Mouse (Mus musculus) forebrain, embryonic 14.5 days (tissue): Measurements from ENCODE around the gene Mrps16. TPM values are rescaled to one million over a fixed set of nuclear protein-coding genes. Genes with fewer than 3 reads are reported as not detected.

Experiments
- ATAC-seq: fragments of 200-750 bp; cut with Nextera tagmentation; 2 replicates; pipeline ENCODE4 v1.8.0; 2017; ENCODE audit warnings: mild to moderate bottlenecking, moderate library complexity
- DNase-seq: peaks from one replicate; pipeline ENCODE4 v3.0.0-alpha.2; 2015; ENCODE audit warnings: low spot score
- H3K27ac ChIP-seq: fragments of 300-500 bp; sonication (generic); 2 replicates; pipeline ENCODE4 v1.5.1; 2014; ENCODE audit warnings: low read depth, mild to moderate bottlenecking, control low read depth, low read length, moderate library complexity
- H3K27me3 ChIP-seq: fragments of 300-500 bp; sonication (generic); replicated peaks from 2 replicates; pipeline ENCODE4 v1.6.1; 2014; ENCODE audit warnings: low read length, control low read depth, mixed read lengths; ENCODE audit not compliant: control insufficient read depth, insufficient read depth
- H3K36me3 ChIP-seq: fragments of 300-500 bp; sonication (generic); 2 replicates; pipeline ENCODE4 v1.6.1; 2014; ENCODE audit warnings: low read length, control low read depth; ENCODE audit not compliant: control insufficient read depth, insufficient read depth
- H3K4me1 ChIP-seq: fragments of 300-500 bp; sonication (generic); 2 replicates; pipeline ENCODE4 v1.6.1; 2014; ENCODE audit warnings: antibody characterized with exemption, low read length, control low read depth; ENCODE audit not compliant: control insufficient read depth, insufficient read depth
- H3K4me2 ChIP-seq: fragments of 300-500 bp; sonication (generic); 2 replicates; pipeline ENCODE4 v1.6.1; 2014; ENCODE audit warnings: mild to moderate bottlenecking, control low read depth, low read length
- H3K4me3 ChIP-seq: fragments of 300-500 bp; sonication (generic); 2 replicates; pipeline ENCODE4 v1.5.1; 2014; ENCODE audit warnings: low read depth, low read length, control low read depth
- H3K9ac ChIP-seq: fragments of 300-500 bp; sonication (generic); 2 replicates; pipeline ENCODE4 v1.6.1; 2014; ENCODE audit warnings: mild to moderate bottlenecking, low read length, control low read depth, moderate library complexity
- H3K9me3 ChIP-seq: fragments of 300-500 bp; sonication (generic); replicated peaks from 2 replicates; pipeline ENCODE4 v1.6.1; 2016; ENCODE audit warnings: low read length, control low read depth, mixed read lengths; ENCODE audit not compliant: control insufficient read depth
- WGBS: fragments of 180-500 bp; shearing (Covaris S2); extraction: QIAGEN DNeasy Blood & Tissue Kit; methylation state at CpG from one replicate; pipeline ENCODE4 v1.1.7; 2014; 5-methylcytosine and 5-hydroxymethylcytosine counted together
- polyA plus RNA-seq: library from polyadenylated mRNA; unstranded; fragments of >200 nt; fragmentation: Nextera tagmentation; extraction: Ambion mirVana; gene quantifications from 2 replicates; pipeline ENCODE4 v1.2.1, GENCODE M21; 2014

Mrps16 gene
- polyA plus RNA-seq, 1 experiment from 2014 or later = 72.3 TPM

DNA sequence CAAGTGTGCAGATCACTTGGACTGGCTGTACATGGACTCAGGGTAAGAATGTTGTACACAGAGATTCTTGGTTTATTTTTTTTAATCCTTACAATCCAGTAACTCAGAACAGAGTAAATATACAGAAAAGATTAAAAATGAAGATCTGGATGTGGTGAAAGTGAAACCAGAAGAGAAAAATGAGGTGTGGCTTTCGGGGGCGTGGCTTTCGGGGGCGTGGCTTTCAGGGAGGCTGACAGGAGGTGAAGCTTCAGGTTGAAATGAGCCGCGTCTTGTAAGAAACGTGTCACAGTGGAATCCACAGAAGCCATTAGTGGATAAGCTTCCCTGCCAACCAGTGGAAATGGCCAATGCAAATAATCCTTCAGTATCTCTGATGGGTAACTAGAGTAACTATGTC, 52.6 kb downstream of the Mrps16 start:
- DNase-seq (no peak), ATAC-seq (no peak)
- Histone ChIP-seq H3K9me3 (no peaks in the 10 kb centered on the region), H3K9ac (no peak overlapping the region), H3K4me1 (no peaks in the 10 kb centered on the region; the same call in 1 of the 2 replicates), H3K36me3 (peaks cover 50% of the 10 kb centered on the region), H3K4me2 (no peak overlapping the region), H3K4me3 (no peak overlapping the region), H3K27me3 (no peaks in the 10 kb centered on the region), H3K27ac (no peak overlapping the region)
- 81% methylated on average over 7 of the region's 7 CpGs for whole genome bisulfite sequencing

DNA sequence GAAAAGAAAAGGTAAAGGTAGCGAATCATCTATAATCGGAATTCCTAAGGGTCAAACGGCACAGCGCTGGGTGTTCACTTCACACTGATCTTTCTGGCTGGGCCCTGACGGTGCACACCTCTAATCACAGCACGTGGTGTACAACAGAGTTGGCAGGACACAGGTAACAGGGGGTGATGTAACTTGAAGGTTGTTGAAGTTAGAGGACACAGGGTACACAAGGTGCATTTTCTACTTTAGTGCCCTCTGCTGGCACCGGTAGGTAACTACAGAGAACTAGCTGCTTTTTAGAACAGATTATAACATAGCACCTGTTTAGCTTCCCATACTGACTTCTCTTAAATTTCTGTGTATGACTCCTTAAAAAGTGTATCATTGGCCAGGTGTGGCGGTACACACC, 53.3 kb downstream of the Mrps16 start:
- Histone ChIP-seq H3K27ac (no peak overlapping the region), H3K9me3 (no peaks in the 10 kb centered on the region), H3K27me3 (no peaks in the 10 kb centered on the region), H3K9ac (no peak overlapping the region), H3K4me2 (no peak overlapping the region), H3K36me3 (peaks cover 51% of the 10 kb centered on the region), H3K4me1 (no peaks in the 10 kb centered on the region), H3K4me3 (no peak overlapping the region)
- 0 out of 2 replicates have a peak, but pooled peaks have one; percentile 7 for ATAC-seq
- WGBS = 83% methylated on average over 8 of the region's 8 CpGs
- peak; percentile 19 for DNase-seq

DNA sequence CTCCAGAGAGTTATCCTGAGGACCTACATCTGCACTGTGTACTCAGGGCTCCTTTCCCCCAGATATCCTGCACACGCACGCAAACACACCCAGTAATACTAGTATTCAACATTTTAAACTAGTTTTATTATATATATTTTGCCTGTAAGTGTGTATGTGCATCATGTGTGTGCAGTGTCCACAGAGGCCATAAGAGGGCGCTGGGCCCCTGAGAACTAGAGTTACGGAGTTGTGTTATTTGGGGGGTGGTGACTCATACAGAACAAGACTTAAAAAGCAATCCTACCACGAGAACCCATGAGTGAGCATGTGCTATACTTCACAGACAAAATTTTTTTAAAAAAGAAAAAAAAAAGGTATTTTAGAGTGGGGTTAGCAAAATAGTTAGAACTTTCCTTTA, 54.0 kb downstream of the Mrps16 start:
- no peaks in the 10 kb centered on the region for H3K27me3 ChIP-seq
- DNase-seq (no peak), ATAC-seq (no peak)
- no peak overlapping the region for H3K4me3 ChIP-seq
- H3K9ac ChIP-seq = no peak overlapping the region
- H3K4me2 ChIP-seq = no peak overlapping the region
- WGBS = 95% methylated on average over 5 of the region's 5 CpGs
- H3K36me3 ChIP-seq = peaks cover 55% of the 10 kb centered on the region
- H3K9me3 ChIP-seq = no peaks in the 10 kb centered on the region
- no peaks in the 10 kb centered on the region for H3K4me1 ChIP-seq
- no peak overlapping the region for H3K27ac ChIP-seq

Other genes with a start within 250 kb of the Mrps16 start
- gene Kcnk5, start 211.8 kb downstream of the Mrps16 start, polyA plus RNA-seq = 2.5 and 3.1 TPM in 2 replicates
- not detected in 2 replicates for gene Kcnk16, start 124.4 kb downstream of the Mrps16 start, polyA plus RNA-seq
- gene Nudt13, start 98.9 kb downstream of the Mrps16 start, polyA plus RNA-seq = 11.1 and 14.7 TPM in 2 replicates
- gene Ecd, start 45.5 kb downstream of the Mrps16 start, polyA plus RNA-seq = 56.9 and 58.6 TPM in 2 replicates
- gene Fam149b, start 45.5 kb downstream of the Mrps16 start, polyA plus RNA-seq = 37.0 and 40.8 TPM in 2 replicates
- gene Dnajc9, start 4.7 kb downstream of the Mrps16 start, polyA plus RNA-seq = 140 and 165 TPM in 2 replicates
- 0.98 and 2.7 TPM in 2 replicates for gene Cfap70, start 58.6 kb upstream of the Mrps16 start, polyA plus RNA-seq
- gene Anxa7, start 86.5 kb upstream of the Mrps16 start, polyA plus RNA-seq = 12.3 and 14.8 TPM in 2 replicates
- gene Mss51, start 103.3 kb upstream of the Mrps16 start, polyA plus RNA-seq = 0.20 and 0.30 TPM in 2 replicates
- 83.5 and 90.2 TPM in 2 replicates for gene Ppp3cb, start 152.9 kb upstream of the Mrps16 start, polyA plus RNA-seq
- 8.6 and 11.9 TPM in 2 replicates for gene Usp54, start 247.4 kb upstream of the Mrps16 start, polyA plus RNA-seq